21 mouse cellular contexts compared by ENCODE assay signal in genomic region chr5:122493035-122493434, GRCm38 (mm10). TPM values are rescaled to one million over a fixed set of nuclear protein-coding genes. Genes with fewer than 3 reads are reported as not detected.
DNase-seq lines count a peak whose midpoint lies in the region; ATAC-seq and TF ChIP-seq lines count a peak whose summit lies in the region.
"Had no signal": no experiment of that assay in that cellular context is flagged by ENCODE, and none has a peak within 500 bp of the region (broad histone marks: within the 10 kb centered on the region; RNA-seq: fewer than 3 reads in every experiment).

No protein-coding gene starts in this region.

- H3K4me3 ChIP-seq in heart, adult 2 months, result peak overlapping the region; percentile 27; the same call in 1 of the 2 replicates
- H3K4me3 ChIP-seq in heart, embryonic 12.5 days, result no peak overlapping the region
- H3K4me3 ChIP-seq in heart, postnatal 0 days (ENCODE audit: low read depth, low read length), result no peak overlapping the region; the same call in 1 of the 2 replicates
- H3K4me3 ChIP-seq: embryonic facial prominence, embryonic 13.5 days; embryonic facial prominence, embryonic 15.5 days; erythroblast, embryonic 14.5 days; forebrain, embryonic 10.5 days; forebrain, embryonic 12.5 days had no signal

- no peak for TF ChIP-seq EP300 in heart, adult 2 months (IDR thresholded peaks at IDR 0.05; ENCODE audit: insufficient read depth, low read depth, low read length)
- TF ChIP-seq EP300 in heart, postnatal 0 days (IDR thresholded peaks at IDR 0.05; ENCODE audit: low read depth), result no peak

- no peak for ATAC-seq in heart, embryonic 12.5 days (ENCODE audit: insufficient number of reproducible peaks, low FRiP score)
- ATAC-seq in heart, postnatal 0 days (ENCODE audit: insufficient read depth, low read depth), result no peak
- ATAC-seq: forebrain, embryonic 14.5 days; forebrain, embryonic 16.5 days had no signal

- H3K4me1 ChIP-seq in heart, adult 2 months (ENCODE audit: control insufficient read depth, insufficient read depth, low read length), result no peaks in the 10 kb centered on the region; the same call in 1 of the 2 replicates
- H3K4me1 ChIP-seq in heart, embryonic 12.5 days (replicated peaks), result peaks cover 29% of the 10 kb centered on the region
- H3K4me1 ChIP-seq in heart, postnatal 0 days (ENCODE audit: control insufficient read depth, insufficient read depth), result no peaks in the 10 kb centered on the region

- H3K9ac ChIP-seq in heart, adult 2 months (ENCODE audit: low read depth, low read length), result peak overlapping the region; percentile 38
- no peak overlapping the region for H3K9ac ChIP-seq in heart, embryonic 12.5 days
- H3K9ac ChIP-seq in heart, postnatal 0 days (replicated peaks; ENCODE audit: low read depth, low read length), result no peak overlapping the region
- H3K9ac ChIP-seq: embryonic facial prominence, embryonic 13.5 days; embryonic facial prominence, embryonic 15.5 days; forebrain, embryonic 12.5 days had no signal

- 67% methylated on average over 2 of the region's 2 CpGs for WGBS in heart, adult 2 months
- WGBS in heart, embryonic 12.5 days, result 84% methylated on average over 2 of the region's 2 CpGs
- 73% methylated on average over 2 of the region's 2 CpGs for WGBS in heart, postnatal 0 days

- no peaks in the 10 kb centered on the region for H3K9me3 ChIP-seq in heart, embryonic 12.5 days (replicated peaks)
- H3K9me3 ChIP-seq in heart, postnatal 0 days (replicated peaks; ENCODE audit: control insufficient read depth, low read length), result no peaks in the 10 kb centered on the region
- H3K9me3 ChIP-seq: embryonic facial prominence, embryonic 13.5 days; embryonic facial prominence, embryonic 15.5 days; forebrain, embryonic 10.5 days; forebrain, embryonic 12.5 days had no signal

- peaks cover 1% of the 10 kb centered on the region for H3K79me2 ChIP-seq in heart, adult 2 months (replicated peaks; ENCODE audit: control insufficient read depth, insufficient read depth, low read length)

- no peak for TF ChIP-seq CTCF in heart, adult 2 months (IDR thresholded peaks at IDR 0.05)
- no peak for TF ChIP-seq CTCF in heart, postnatal 0 days (IDR thresholded peaks at IDR 0.05; ENCODE audit: low read depth)

- TF ChIP-seq POLR2A in heart, adult 2 months (IDR thresholded peaks at IDR 0.05; ENCODE audit: insufficient read depth, low read depth, low read length), result peak; percentile 58

- no peak for DNase-seq in heart, adult 2 months
- no peak for DNase-seq in heart, postnatal 0 days (ENCODE audit: low spot score)
- DNase-seq in heart, postnatal 4 days, result no peak
- DNase-seq: adrenal gland, adult 2 months; adrenal gland, postnatal 10 days; adrenal gland, postnatal 25 days; cerebellum, adult 11 months; cerebellum, adult 18-20 months; cerebellum, adult 8-10 months; cerebellum, adult 9-11 months; cerebellum, postnatal 14 days; cerebellum, postnatal 36 days; embryo, embryonic 11 days had no signal

- intact Hi-C loops in heart, adult 2 months (cut with DNase I), result no loop called here

- H3K27me3 ChIP-seq in heart, adult 2 months (ENCODE audit: control insufficient read depth, insufficient read depth, low read length), result no peaks in the 10 kb centered on the region
- H3K27me3 ChIP-seq in heart, embryonic 12.5 days (replicated peaks), result no peaks in the 10 kb centered on the region
- no peaks in the 10 kb centered on the region for H3K27me3 ChIP-seq in heart, postnatal 0 days (ENCODE audit: control insufficient read depth, insufficient read depth, low read length)
- H3K27me3 ChIP-seq: embryonic facial prominence, embryonic 13.5 days; embryonic facial prominence, embryonic 15.5 days; forebrain, embryonic 12.5 days had no signal

- peak overlapping the region; percentile 44 for H3K27ac ChIP-seq in heart, adult 2 months
- no peak overlapping the region for H3K27ac ChIP-seq in heart, embryonic 12.5 days (ENCODE audit: poor library complexity, severe bottlenecking)
- 0 out of 2 replicates have a peak overlapping the region, but pooled peaks have one; percentile 54 for H3K27ac ChIP-seq in heart, postnatal 0 days (ENCODE audit: low read depth)
- H3K27ac ChIP-seq: embryonic facial prominence, embryonic 13.5 days; embryonic facial prominence, embryonic 15.5 days; forebrain, embryonic 10.5 days; forebrain, embryonic 12.5 days had no signal

- H3K36me3 ChIP-seq in heart, adult 2 months (ENCODE audit: control insufficient read depth, insufficient read depth, low read length), result peaks cover 73% of the 10 kb centered on the region
- peaks cover 83% of the 10 kb centered on the region for H3K36me3 ChIP-seq in heart, embryonic 12.5 days
- H3K36me3 ChIP-seq in heart, postnatal 0 days (replicated peaks; ENCODE audit: control insufficient read depth, insufficient read depth, low read length), result peaks cover 93% of the 10 kb centered on the region

- H3K4me2 ChIP-seq in heart, embryonic 12.5 days, result no peak overlapping the region
- no peak overlapping the region for H3K4me2 ChIP-seq in heart, postnatal 0 days (ENCODE audit: low read depth, low read length)
- H3K4me2 ChIP-seq: embryonic facial prominence, embryonic 13.5 days; embryonic facial prominence, embryonic 15.5 days; forebrain, embryonic 12.5 days had no signal

RNA-seq across cellular contexts. Expression of gene Atp2a2, which starts 9.0 kb away (rescaled TPM):
- total RNA-seq in heart, adult 2 months (2021), result over 10,000 TPM; 11,796 to 13,259 TPM
- 3,546 and 6,285 TPM in 2 replicates for polyA plus RNA-seq in heart, adult 2 months (2012; rRNA removed)
- 414 and 424 TPM in 2 replicates for polyA plus RNA-seq in heart, embryonic 12.5 days (2016; fragmentation: Nextera tagmentation; extraction: Ambion mirVana)
- 2,277 and 2,295 TPM in 2 replicates for total RNA-seq in heart, postnatal 0 days (2014; rRNA removed; ENCODE audit: low replicate concordance)
- 706 and 785 TPM in 2 replicates for polyA plus RNA-seq in heart, postnatal 0 days (2015; fragmentation: Nextera tagmentation; extraction: Ambion mirVana)
- 1,000 to 10,000 TPM; 5,023 to 5,799 TPM for total RNA-seq in heart, postnatal 4 days (2021)
